ENCODE assay signal across 11 mouse cellular contexts in genomic region chr7:66229433-66229832, GRCm38 (mm10).
A peak's percentile ranks its signal among the peaks of the same experiment; 100 is the strongest.
DNase-seq lines count a peak whose midpoint lies in the region; ATAC-seq lines count a peak whose summit lies in the region.
"Had no signal": no experiment of that assay in that cellular context is flagged by ENCODE, and none has a peak within 500 bp of the region (broad histone marks: within the 10 kb centered on the region; RNA-seq: fewer than 3 reads in every experiment).

No protein-coding gene starts in this region.

- H3K4me3 ChIP-seq in heart, embryonic 13.5 days = no peak overlapping the region
- no peak overlapping the region for H3K4me3 ChIP-seq in limb, embryonic 11.5 days (ENCODE audit: low read depth, low read length)
- H3K4me3 ChIP-seq in forebrain, embryonic 16.5 days (replicated peaks; ENCODE audit: low read length) = no peak overlapping the region

- peaks cover 40% of the 10 kb centered on the region for H3K4me1 ChIP-seq in heart, embryonic 13.5 days
- peaks cover 23% of the 10 kb centered on the region for H3K4me1 ChIP-seq in limb, embryonic 11.5 days (ENCODE audit: control insufficient read depth, insufficient read depth, low read length)
- H3K4me1 ChIP-seq in forebrain, embryonic 16.5 days (replicated peaks; ENCODE audit: control insufficient read depth, insufficient read depth, low read length) = peaks cover 10% of the 10 kb centered on the region

- H3K27me3 ChIP-seq in heart, embryonic 13.5 days (replicated peaks) = no peaks in the 10 kb centered on the region
- H3K27me3 ChIP-seq in limb, embryonic 11.5 days (ENCODE audit: control insufficient read depth, insufficient read depth, low read length) = no peaks in the 10 kb centered on the region
- no peaks in the 10 kb centered on the region for H3K27me3 ChIP-seq in forebrain, embryonic 16.5 days (replicated peaks; ENCODE audit: control insufficient read depth, insufficient read depth, low read length)

- 80% methylated on average over 7 of the region's 7 CpGs for WGBS in heart, embryonic 13.5 days
- 77% methylated on average over 7 of the region's 7 CpGs for WGBS in limb, embryonic 11.5 days
- WGBS in forebrain, embryonic 16.5 days = 74% methylated on average over 7 of the region's 7 CpGs

- H3K9ac ChIP-seq in heart, embryonic 13.5 days = no peak overlapping the region
- H3K9ac ChIP-seq in limb, embryonic 11.5 days (ENCODE audit: low read length) = peak overlapping the region; percentile 22; the same call in 1 of the 2 replicates
- no peak overlapping the region for H3K9ac ChIP-seq in forebrain, embryonic 16.5 days (replicated peaks; ENCODE audit: low read depth, low read length)
- H3K9ac ChIP-seq: lung, embryonic 14.5 days had no signal

- H3K27ac ChIP-seq in heart, embryonic 13.5 days (replicated peaks) = 0 out of 2 replicates have a peak overlapping the region, but pooled peaks have one; percentile 83
- H3K27ac ChIP-seq in limb, embryonic 11.5 days (replicated peaks; ENCODE audit: low read depth, low read length) = peak overlapping the region; percentile 94
- H3K27ac ChIP-seq in forebrain, embryonic 16.5 days (ENCODE audit: low read length) = no peak overlapping the region

- no peak for DNase-seq in heart, postnatal 10 days
- DNase-seq in testis, postnatal 10 days (ENCODE audit: low spot score) = peak; percentile 25
- no peak for DNase-seq in testis, postnatal 14 days (ENCODE audit: low spot score)
- no peak for DNase-seq in limb, embryonic 11.5 days (ENCODE audit: low spot score)
- DNase-seq in urinary bladder, postnatal 14 days (ENCODE audit: low spot score) = no peak
- no peak for DNase-seq in cerebellum, postnatal 10 days
- DNase-seq: kidney, postnatal 4 days; lung, embryonic 14.5 days had no signal

- no peaks in the 10 kb centered on the region for H3K36me3 ChIP-seq in heart, embryonic 13.5 days
- no peaks in the 10 kb centered on the region for H3K36me3 ChIP-seq in limb, embryonic 11.5 days (ENCODE audit: control insufficient read depth, insufficient read depth, low read length)
- no peaks in the 10 kb centered on the region for H3K36me3 ChIP-seq in forebrain, embryonic 16.5 days (ENCODE audit: control insufficient read depth, insufficient read depth)

- no peak for ATAC-seq in heart, embryonic 13.5 days (ENCODE audit: extremely low read depth, insufficient number of reproducible peaks, low FRiP score, low TSS enrichment)
- no peak for ATAC-seq in limb, embryonic 11.5 days (ENCODE audit: insufficient number of reproducible peaks, low FRiP score, low TSS enrichment, low read depth)
- ATAC-seq in forebrain, embryonic 16.5 days = no peak
- ATAC-seq: intestine, embryonic 16.5 days had no signal

- no peak overlapping the region for H3K4me2 ChIP-seq in heart, embryonic 13.5 days
- H3K4me2 ChIP-seq in limb, embryonic 11.5 days (ENCODE audit: low read depth, severe bottlenecking) = no peak overlapping the region
- H3K4me2 ChIP-seq in forebrain, embryonic 16.5 days (ENCODE audit: low read length) = no peak overlapping the region
- H3K4me2 ChIP-seq: lung, embryonic 14.5 days had no signal

- intact Hi-C loops in heart, postnatal 10 days (cut with DNase I) = no loop called here

- no peaks in the 10 kb centered on the region for H3K9me3 ChIP-seq in heart, embryonic 13.5 days
- no peaks in the 10 kb centered on the region for H3K9me3 ChIP-seq in limb, embryonic 11.5 days (ENCODE audit: control insufficient read depth, low read length)
- no peaks in the 10 kb centered on the region for H3K9me3 ChIP-seq in forebrain, embryonic 16.5 days (ENCODE audit: control insufficient read depth, low read length)
